Mouse (Mus musculus) bone marrow, adult 2 months (tissue): ENCODE results near the gene Tmem245.

Experiments
- CTCF ChIP-seq: fragments of 200-500 bp; IDR thresholded peaks from 2 replicates; pipeline ENCODE4 v1.5.1; 2011; ENCODE audit warnings: low read length, control low read depth; ENCODE audit not compliant: control insufficient read depth, insufficient read depth
- POLR2A ChIP-seq: fragments of 200-500 bp; IDR thresholded peaks from 2 replicates; pipeline ENCODE4 v1.6.1; 2011; ENCODE audit warnings: low read depth, mild to moderate bottlenecking, control low read depth, low read length, borderline replicate concordance; ENCODE audit not compliant: control insufficient read depth

- TF ChIP-seq POLR2A = no peak
- TF ChIP-seq CTCF = no peak
Measured at GRCm38 (mm10) chr4:56949494-56949893, 2.3 kb upstream of the Tmem245 start.
